Mouse (Mus musculus) liver, postnatal 0 days (tissue): ENCODE results near the gene Pax4. TPM values are rescaled to one million over a fixed set of nuclear protein-coding genes. Genes with fewer than 3 reads are reported as not detected.
A peak's percentile ranks its signal among the peaks of the same experiment; 100 is the strongest.

ENCODE experiments used
- ATAC-seq: fragments of 200-750 bp; cut with Nextera tagmentation; 2 replicates; pipeline ENCODE4 v1.8.0; 2017; ENCODE audit warnings: mild to moderate bottlenecking, moderate library complexity
- DNase-seq: peaks from one replicate; pipeline ENCODE4 v3.0.0-alpha.2; 2016
- H3K27ac ChIP-seq: fragments of 300-500 bp; sonication (generic); 2 replicates; pipeline ENCODE4 v1.5.1; 2014; ENCODE audit warnings: antibody characterized with exemption, moderate library complexity, mild to moderate bottlenecking, low read depth
- H3K27me3 ChIP-seq: fragments of 300-500 bp; sonication (generic); 2 replicates; pipeline ENCODE4 v1.6.1; 2014; ENCODE audit warnings: low read length, control low read depth, mixed read lengths; ENCODE audit not compliant: insufficient read depth
- H3K36me3 ChIP-seq: fragments of 300-500 bp; sonication (generic); replicated peaks from 2 replicates; pipeline ENCODE4 v1.6.1; 2014; ENCODE audit warnings: mild to moderate bottlenecking, control low read depth, low read length, moderate library complexity, mixed read lengths; ENCODE audit not compliant: insufficient read depth
- H3K4me1 ChIP-seq: fragments of 300-500 bp; sonication (generic); 2 replicates; pipeline ENCODE4 v1.6.1; 2014; ENCODE audit warnings: antibody characterized with exemption, mild to moderate bottlenecking, control low read depth; ENCODE audit not compliant: insufficient read depth
- H3K4me2 ChIP-seq: fragments of 300-500 bp; sonication (generic); 2 replicates; pipeline ENCODE4 v1.6.1; 2014; ENCODE audit warnings: low read depth, mild to moderate bottlenecking, low read length, moderate library complexity, mixed read lengths
- H3K4me3 ChIP-seq: fragments of 300-500 bp; sonication (generic); 2 replicates; pipeline ENCODE4 v1.5.1; 2014; ENCODE audit warnings: low read depth, low read length
- H3K9ac ChIP-seq: fragments of 300-500 bp; sonication (generic); replicated peaks from 2 replicates; pipeline ENCODE4 v1.6.1; 2014; ENCODE audit warnings: mild to moderate bottlenecking, moderate library complexity
- H3K9me3 ChIP-seq: fragments of 300-500 bp; sonication (generic); 2 replicates; pipeline ENCODE4 v1.6.1; 2016; ENCODE audit warnings: mild to moderate bottlenecking, control low read depth, low read length, mixed read lengths
- CTCF ChIP-seq: sonication (generic); IDR thresholded peaks from 2 replicates; pipeline ENCODE4 v1.5.1; 2016; ENCODE audit warnings: antibody characterized with exemption, low read depth
- EP300 ChIP-seq: IDR thresholded peaks from 2 replicates; pipeline ENCODE4 v1.6.1; 2016; ENCODE audit warnings: antibody characterized with exemption, low read depth, mild to moderate bottlenecking
- WGBS: fragments of 180-500 bp; shearing (Covaris S2); extraction: QIAGEN DNeasy Blood & Tissue Kit; methylation state at CpG from one replicate; pipeline ENCODE4 v1.1.7; 2014; ENCODE audit not compliant: insufficient replicate concordance; 5-methylcytosine and 5-hydroxymethylcytosine counted together
- polyA plus RNA-seq: library from polyadenylated mRNA; unstranded; fragments of >200 nt; fragmentation: Nextera tagmentation; extraction: Ambion mirVana; gene quantifications from 2 replicates; pipeline ENCODE4 v1.2.1, GENCODE M21; 2015

Pax4 gene
- polyA plus RNA-seq, 1 experiment from 2014 or later: not detected

GRCm38 (mm10) chr6:28459221-28459668, 10.1 kb upstream of the Pax4 start:
- Histone ChIP-seq H3K9ac (no peak overlapping the region), H3K4me3 (no peak overlapping the region), H3K36me3 (no peaks in the 10 kb centered on the region), H3K27me3 (no peaks in the 10 kb centered on the region), H3K4me2 (no peak overlapping the region), H3K27ac (no peak overlapping the region), H3K4me1 (no peaks in the 10 kb centered on the region), H3K9me3 (no peaks in the 10 kb centered on the region)
- DNase-seq (peak; percentile 31), ATAC-seq (peak; percentile 98)
- TF ChIP-seq CTCF (no peak), EP300 (peak; percentile 75)

- Histone ChIP-seq H3K4me2 (no peak overlapping the region), H3K27me3 (peaks cover 23% of the 10 kb centered on the region), H3K9ac (no peak overlapping the region), H3K4me1 (no peaks in the 10 kb centered on the region), H3K9me3 (no peaks in the 10 kb centered on the region), H3K27ac (no peak overlapping the region), H3K4me3 (no peak overlapping the region), H3K36me3 (no peaks in the 10 kb centered on the region)
- TF ChIP-seq CTCF: no peak
- no peak for TF ChIP-seq EP300
- DNase-seq (no peak), ATAC-seq (no peak)
- 5% methylated on average over 12 of the region's 12 CpGs for WGBS
These were observed 1.8 kb upstream of the Pax4 start for GRCm38 (mm10) chr6:28450977-28451376.

DNA sequence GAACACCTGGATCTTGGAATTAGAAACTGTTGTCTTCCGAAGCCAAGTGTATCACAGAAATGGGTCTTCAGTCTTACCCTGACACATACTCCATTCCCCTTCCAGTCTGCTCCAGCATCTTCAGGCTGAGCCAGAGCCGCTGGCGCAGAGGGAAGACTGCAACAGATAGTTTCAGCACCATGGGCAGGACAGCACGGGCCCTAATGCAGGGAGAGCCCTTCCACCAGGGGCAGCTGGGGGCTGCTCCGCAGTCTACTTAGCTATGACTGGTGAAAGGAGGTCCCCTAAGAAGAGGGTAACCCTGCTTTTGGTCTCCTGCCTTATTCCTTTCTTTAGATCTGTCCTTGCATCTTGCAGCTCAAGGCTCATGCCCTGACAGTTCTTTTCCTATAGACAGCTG, 1.3 kb upstream of the Pax4 start:
- no peaks in the 10 kb centered on the region for H3K36me3 ChIP-seq

GRCm38 (mm10) chr6:28447937-28448336, 1.2 kb downstream of the Pax4 start:
- WGBS: 80% methylated on average over 7 of the region's 7 CpGs
- H3K9me3 ChIP-seq: no peaks in the 10 kb centered on the region
- peaks cover 23% of the 10 kb centered on the region for H3K27me3 ChIP-seq
- H3K9ac ChIP-seq: no peak overlapping the region
- no peak for DNase-seq
- H3K4me1 ChIP-seq: no peaks in the 10 kb centered on the region
- no peak overlapping the region for H3K4me2 ChIP-seq
- no peaks in the 10 kb centered on the region for H3K36me3 ChIP-seq
- no peak overlapping the region for H3K4me3 ChIP-seq
- H3K27ac ChIP-seq: no peak overlapping the region
- TF ChIP-seq CTCF (no peak), EP300 (no peak)
- ATAC-seq: no peak

More for the DNA sequence above, 1.3 kb upstream of the Pax4 start:
- TF ChIP-seq CTCF: no peak
- TF ChIP-seq EP300: no peak
- Histone ChIP-seq H3K27me3 (peaks cover 23% of the 10 kb centered on the region), H3K4me1 (no peaks in the 10 kb centered on the region), H3K27ac (no peak overlapping the region), H3K4me2 (no peak overlapping the region), H3K4me3 (no peak overlapping the region), H3K9ac (no peak overlapping the region), H3K9me3 (no peaks in the 10 kb centered on the region)
- ATAC-seq (no peak), DNase-seq (no peak)
- 13% methylated on average over 5 of the region's 5 CpGs for WGBS

GRCm38 (mm10) chr6:28431538-28431855, 17.7 kb downstream of the Pax4 start:
- no peak overlapping the region for H3K4me3 ChIP-seq
- no peak overlapping the region for H3K9ac ChIP-seq
- H3K4me2 ChIP-seq: no peak overlapping the region
- TF ChIP-seq CTCF: no peak
- no peak for DNase-seq
- H3K27ac ChIP-seq: no peak overlapping the region
- 55% methylated on average over 6 of the region's 6 CpGs for WGBS
- peaks cover 5% of the 10 kb centered on the region; the same call in 1 of the 2 replicates for H3K4me1 ChIP-seq
- peaks cover 7% of the 10 kb centered on the region for H3K36me3 ChIP-seq
- H3K9me3 ChIP-seq: no peaks in the 10 kb centered on the region
- ATAC-seq: no peak
- H3K27me3 ChIP-seq: no peaks in the 10 kb centered on the region

- Histone ChIP-seq H3K36me3 (peaks cover 12% of the 10 kb centered on the region), H3K4me3 (no peak overlapping the region), H3K27ac (no peak overlapping the region), H3K9me3 (no peaks in the 10 kb centered on the region), H3K9ac (no peak overlapping the region), H3K4me2 (no peak overlapping the region), H3K27me3 (no peaks in the 10 kb centered on the region), H3K4me1 (peaks cover 8% of the 10 kb centered on the region)
- 69% methylated on average over 10 of the region's 10 CpGs for WGBS
- DNase-seq: peak; percentile 21
- TF ChIP-seq EP300 (no peak), CTCF (no peak)
- ATAC-seq: no peak
These were observed 18.2 kb downstream of the Pax4 start for GRCm38 (mm10) chr6:28430795-28431537.
